Mouse (Mus musculus) layer of hippocampus, adult 9-10 months (tissue): ENCODE data around the gene Prex1.

Experiments used
- DNase-seq: peaks from one replicate; pipeline ENCODE4 v3.0.0; 2022; ENCODE audit warnings: low spot score

The Prex1 gene

DNA sequence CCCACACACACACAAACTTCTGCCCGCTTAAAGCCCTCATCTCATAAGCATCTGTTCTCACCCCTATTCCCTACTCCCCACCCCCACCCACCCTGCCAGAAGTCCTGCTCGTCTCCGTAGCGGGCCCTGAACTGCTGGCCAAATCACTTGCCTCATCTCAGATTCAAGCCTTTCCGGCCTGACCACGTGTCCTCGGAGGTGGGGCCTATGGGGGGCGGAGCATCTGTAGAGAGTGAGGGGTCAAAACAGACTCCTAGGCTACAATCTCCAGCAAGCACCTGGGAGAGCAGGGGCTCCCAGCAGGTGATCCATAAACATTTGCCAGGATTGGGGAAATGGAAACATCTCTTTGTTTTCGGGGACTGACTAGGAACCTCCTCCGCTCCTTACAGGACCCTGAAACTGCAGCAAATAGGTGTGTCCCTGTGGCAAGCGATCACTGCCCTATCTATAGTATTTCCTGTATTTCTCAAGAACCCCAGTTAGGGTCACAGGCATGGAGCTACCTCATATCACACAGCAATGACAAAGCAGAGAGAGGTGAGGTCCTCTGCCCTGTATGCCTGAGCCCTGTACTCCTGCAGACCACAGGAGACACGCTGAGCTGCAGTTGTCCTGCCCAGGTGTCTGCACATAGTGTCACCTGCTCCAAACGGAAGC is 29.6 kb downstream of the Prex1 start:
- no peak for DNase-seq

DNA sequence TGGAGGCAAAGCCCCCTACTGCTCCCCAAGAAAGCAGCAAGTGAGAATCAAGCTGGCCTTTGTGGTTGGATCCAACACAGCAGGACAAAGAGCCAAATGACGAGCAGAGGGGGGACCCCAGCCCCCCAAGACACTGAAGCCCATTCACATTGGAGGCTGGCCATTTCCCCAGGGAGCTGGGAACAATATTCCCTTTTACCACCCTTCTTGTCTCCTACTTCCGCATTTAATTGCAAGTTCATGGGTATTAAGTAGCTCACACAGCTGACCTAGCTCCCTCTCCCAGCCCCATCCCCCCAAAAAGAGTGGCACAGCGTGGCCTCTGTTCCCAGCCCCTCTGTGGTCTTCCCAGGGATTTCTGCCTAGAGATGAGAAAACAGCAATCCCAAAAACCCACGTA is 30.8 kb downstream of the Prex1 start:
- DNase-seq: no peak

DNA sequence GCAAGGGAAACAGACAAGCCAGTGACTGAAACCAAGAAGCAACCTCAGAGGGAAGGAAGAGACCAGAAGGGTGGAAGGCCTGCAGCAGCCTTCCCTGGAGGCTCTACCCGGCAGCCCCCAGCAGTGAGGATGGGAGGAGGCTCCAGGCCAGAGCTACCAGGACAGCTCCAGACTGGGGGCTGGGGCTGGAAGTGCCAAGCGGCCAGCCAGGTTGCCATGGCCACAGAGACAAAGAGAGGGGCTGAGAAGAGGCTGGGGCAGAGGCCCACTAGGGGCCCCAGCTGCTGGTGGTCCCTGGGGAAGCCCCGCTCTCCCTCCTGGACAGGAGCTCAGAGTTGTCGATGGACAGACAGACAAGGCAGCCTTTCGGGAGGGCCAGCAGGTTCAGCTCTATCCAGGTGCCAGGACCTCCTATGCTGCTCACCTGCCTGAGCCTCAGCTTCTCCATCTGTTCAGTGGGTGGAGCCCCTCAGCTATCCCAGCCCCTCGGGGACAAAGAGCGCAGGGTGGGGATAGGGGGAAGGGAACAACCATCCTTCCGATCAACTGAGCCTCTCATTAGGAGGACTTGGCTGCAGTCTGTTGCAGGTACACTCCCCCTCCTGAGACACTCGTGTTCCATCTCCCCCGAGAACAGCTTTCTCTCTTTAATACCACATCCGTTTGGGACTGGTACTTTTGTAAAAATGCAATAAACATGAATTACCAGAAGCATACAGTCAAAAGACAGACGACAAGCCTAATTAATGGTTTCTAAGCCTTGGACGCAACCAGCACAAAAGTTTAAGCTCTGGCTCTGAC is 34.5 kb downstream of the Prex1 start:
- DNase-seq: no peak

DNA sequence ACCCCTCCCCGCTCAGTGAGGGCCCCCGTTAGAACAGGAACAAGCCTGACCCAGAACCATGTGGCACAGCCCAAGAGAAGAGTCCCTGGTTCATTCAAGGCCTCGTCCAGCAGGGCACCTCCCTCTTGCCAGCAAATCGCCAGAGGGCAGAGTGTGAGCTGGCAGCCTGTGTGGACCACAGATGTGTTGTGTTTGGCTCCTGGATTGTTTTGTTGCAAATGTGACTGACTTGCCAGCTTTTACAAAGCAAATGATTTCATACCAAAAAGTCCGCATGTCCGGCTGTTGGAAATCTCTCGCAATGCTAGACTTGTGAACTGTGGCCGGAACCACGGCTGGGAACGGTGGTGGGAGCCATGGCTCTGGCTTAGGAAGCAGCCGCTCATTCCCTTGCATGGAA is 36.7 kb downstream of the Prex1 start:
- no peak for DNase-seq

DNA sequence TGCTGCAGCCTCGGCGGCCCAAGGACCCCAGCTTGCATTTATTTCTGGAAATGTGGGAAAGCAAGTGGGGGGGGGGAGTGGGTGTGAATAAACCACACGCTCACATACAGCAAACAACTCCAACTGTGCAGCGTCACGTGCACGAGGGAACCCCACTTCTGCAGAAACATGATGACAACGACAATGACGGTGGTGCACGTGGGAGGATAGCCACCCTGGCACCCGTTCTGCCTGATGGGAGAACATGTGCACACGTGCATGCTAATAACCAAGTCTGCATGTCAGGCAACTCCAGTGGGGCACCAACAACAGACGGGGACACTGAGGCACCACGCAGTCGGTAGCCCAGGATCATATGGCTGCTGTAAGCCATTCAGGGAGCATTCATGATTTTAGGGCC is 37.1 kb downstream of the Prex1 start:
- DNase-seq: no peak

DNA sequence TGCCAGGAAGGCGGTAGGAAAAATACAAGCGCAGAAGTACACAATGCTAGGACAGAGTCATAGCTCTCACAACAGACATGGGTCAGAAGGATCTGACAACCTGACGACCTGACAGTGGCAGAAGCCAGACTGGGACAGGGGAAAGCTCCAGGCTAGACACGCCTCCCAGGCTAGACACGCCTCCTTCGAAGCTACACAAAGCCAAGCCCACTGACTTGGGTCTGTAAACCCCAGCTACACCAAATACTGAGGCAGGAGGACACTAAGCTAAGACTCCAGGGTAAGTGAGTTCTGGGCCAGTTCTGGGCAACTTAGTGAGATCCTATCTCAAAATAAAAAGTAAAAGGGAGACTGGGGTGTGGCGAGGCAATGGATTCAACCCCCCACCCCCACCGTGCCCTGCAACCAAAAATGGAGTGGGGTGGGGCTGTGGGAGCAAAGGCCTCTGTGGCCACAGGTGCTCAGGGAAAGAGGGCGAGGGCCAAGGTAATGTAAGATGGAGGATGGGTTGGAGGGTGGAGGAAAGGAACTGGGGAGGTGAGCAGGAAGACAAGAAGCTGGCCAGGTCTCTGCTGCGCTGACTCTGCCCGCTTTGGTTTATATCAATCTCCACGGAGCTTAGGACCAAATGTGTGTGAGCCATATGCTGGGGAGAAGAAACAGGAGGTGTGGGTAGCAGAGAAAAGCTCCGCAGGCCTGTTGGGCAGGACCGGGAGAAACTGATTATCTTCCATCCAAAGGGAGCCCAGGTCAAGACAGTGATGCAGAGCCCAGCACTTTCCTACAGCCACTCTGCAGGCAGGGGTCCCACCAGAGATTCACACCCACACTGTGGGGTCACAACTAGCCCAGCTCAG is 37.8 kb downstream of the Prex1 start:
- no peak for DNase-seq

DNA sequence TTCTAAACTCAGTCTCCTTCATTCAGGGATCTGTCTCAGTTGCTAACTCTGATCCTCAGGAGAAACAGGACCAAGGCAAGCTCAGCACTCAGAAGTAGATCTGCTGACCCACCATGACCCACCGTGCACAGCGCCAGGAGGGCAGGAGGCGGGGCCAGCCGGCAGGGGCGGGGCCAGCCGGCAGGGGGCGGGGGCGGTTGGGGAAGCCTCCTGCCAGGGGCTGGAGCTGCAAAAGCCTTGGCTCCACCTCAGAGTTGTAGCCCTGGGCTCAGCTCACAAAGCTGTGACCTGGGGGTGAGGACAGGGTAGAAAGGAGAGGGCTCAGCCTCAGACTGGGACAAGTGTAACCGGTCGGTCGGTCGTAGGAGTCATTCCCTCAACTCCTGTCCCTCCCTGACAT is 38.9 kb downstream of the Prex1 start:
- no peak for DNase-seq

DNA sequence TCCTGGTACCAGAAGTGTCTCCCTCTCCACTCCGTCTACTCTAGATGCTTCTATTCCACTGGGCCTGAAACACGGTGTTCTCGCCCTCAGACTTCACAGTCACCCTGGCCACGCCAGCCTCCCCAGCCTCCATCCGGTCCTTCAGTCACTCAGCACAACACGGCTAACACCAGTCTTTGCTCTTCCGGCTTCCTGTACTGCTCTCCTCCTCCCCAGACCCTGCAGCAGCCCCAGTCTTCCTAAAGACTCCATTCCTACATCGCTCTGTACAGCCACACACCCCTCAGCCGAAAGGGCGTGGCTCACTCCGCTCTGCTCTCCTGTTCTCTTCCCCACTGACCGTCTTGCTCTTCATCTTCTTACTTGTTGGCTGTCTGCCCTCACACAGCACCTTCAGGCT is 39.7 kb downstream of the Prex1 start:
- DNase-seq: no peak

DNA sequence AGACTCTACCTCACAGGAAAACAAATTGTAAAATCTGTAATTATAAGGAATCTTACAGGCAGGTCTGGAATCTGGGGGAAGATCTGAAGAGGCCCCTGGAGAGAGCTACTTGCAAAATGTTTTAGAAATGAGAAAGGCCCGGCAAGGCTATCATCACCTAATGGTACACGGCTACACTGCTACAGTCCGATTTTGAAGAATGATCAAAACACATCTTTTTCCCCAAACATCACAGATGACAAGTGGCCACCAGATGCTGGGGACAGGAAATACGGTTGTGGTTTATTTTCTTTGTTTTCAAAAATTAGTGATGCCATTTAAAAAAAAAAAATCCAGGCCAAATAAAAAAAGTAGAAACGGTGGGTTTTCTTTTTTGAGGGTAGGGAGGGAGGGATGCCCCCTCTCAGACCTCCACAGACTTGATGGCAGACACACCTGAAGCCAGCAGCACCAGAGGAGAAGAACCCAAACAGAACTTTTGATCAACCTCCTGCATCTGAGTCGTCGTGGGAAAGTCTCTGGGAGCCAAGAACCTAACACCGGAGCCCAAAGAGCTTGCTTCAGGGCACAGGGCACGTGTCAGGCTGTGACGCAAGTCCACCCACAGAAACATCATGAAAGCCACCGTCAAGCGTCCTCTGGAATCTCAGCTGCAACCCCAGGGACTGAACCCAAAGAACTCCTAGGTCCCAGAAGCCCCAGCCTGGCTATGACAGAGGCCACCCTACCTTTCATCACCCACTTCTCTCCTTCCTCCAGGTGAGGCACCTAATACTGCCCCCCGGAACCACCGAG is 41.3 kb downstream of the Prex1 start:
- no peak for DNase-seq

DNA sequence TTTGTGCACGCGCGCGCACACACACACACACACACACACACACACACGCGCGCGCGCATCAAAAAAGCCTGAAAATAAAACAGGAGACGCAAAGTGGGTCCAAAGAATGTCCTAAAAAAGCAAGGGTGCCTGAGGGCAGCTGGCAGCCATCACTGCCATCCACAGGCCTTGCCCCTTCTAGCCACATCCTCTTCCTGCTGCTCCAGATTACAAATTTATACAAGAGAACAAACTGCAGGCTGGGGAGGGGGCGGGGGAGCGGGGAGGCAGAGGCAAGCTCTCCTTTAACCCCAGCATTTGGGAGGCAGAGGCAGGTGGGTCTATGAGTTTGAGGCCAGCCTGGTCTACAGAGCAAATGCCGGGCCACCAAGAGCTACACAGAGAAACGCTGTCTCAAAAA is 42.0 kb downstream of the Prex1 start:
- no peak for DNase-seq

DNA sequence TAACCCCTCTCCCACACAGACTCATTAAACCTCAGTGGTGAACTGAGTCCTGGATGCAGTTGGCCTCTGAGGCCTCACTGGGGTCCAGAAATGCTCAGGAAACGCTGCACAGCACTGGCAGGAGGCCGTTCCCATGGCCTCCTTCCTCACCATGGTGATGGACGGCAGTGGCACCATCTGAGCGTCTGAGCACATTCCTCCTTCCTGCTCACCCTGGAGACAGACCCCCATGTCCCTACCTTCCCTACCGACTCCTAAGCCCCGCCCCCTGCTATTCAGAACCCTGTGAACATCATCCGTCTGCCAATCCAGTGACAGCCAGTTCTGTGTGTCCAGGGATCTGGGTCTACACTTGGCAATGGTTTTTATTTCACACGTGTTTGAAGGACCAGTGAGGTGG is 42.6 kb downstream of the Prex1 start:
- DNase-seq: no peak

DNA sequence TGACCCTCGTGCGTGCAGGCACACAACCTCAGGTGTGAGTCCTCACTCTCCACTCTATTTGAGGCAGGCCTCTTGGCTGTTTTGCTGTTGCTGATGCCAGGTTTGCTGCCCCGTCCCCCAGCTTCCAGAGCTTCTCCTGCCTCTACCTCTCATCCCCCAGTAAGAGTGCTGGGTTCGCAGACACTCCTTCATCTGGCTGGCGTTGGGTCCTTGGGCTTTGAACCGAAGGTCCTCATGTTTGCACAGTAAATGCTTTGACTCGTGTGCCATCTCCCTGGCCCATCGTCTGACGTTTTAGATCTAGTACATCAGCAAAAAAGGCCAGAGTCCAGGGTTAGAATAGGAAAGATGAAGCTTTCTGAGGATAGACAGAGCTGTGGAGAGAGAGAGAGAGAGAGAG is 43.7 kb downstream of the Prex1 start:
- DNase-seq: no peak

DNA sequence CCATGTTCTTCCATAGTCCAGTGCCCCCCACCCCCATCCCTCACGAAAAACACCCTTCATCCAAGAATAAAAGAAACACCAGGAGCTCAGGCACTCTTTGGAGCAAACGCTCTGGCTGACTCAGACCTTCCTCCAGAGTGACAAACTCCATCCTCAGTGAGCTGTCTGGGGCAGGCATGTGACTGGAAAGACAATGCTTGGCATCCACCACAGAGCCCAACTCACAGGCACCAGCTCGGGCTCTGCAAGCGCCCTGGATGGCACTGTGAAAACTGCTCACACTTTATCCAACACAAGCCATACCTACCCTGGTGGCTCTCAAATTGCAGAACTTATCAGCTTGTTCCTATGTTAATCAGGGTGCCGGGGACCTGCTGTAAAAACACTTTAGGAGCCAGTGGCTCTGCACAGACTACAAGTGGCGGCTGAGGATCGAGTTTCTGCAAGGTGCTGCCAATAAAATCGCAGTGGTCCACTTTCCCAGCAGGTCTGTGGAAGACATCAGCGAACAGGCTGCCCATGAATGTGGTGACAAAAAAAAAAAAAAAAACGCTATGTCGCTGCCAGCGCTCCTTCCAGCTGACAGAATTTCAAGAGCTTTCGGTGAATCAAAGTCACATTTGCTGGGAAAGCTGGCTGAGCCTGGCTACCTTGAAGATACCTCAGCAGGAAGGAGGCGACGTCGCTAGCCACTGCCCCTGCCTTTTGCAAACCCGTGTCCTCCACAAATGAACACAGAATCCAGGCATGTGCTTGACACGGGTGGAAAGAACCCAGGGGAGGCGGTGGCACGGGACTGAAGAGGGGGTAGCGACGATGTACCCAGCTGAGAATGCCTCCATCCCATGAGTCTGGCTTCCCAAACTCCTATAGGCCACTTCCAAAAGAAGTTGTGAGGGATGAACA is 45.6 kb downstream of the Prex1 start:
- no peak for DNase-seq

DNA sequence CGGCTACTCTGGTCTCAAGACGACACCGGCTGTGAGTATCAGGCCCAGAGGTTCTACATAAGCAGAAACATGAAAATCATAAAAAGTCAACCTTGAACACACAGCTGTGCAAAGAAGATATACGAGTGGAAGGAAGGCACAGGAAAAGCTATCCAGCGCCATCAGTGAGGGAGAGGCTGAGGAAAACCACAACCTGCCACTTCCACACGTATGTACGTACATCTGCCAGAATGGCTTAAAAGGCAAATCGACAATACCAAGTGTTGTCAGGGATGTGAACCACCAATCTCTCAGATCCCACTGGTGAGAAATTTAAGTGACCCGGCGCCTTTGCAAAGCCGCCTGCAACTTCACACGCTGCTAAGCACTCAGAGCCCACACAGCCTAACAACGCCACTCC is 47.5 kb downstream of the Prex1 start:
- no peak for DNase-seq

DNA sequence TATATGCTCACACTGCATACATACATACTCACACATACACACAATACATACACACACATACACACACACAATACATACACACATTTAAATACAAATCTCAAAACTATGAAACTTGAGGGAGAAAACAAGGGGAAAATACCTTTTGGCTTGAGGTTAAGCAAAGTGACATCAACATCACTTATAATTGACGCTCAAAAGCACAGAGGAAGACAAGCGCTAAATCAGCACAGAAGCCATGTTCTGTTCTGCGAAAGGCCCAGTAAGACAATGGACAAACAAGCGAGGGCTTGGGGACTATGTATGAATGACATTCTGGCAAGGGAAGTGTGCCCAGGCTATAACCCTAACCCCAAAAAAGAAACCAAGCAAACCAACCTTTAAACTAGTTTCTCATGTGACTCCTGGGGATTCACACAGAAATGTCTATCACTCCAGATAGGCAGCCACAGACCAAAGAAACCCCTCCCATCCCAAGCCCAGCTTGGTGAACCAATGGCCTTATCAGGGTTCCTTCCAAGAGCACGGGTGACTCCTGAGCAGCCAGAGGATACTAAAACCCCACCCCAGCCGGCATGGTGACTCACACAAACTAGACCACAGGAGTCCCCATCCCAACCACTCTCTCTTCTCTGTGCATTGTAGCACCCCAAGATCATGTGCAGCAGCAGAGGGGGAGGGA is 48.2 kb downstream of the Prex1 start:
- no peak for DNase-seq

DNA sequence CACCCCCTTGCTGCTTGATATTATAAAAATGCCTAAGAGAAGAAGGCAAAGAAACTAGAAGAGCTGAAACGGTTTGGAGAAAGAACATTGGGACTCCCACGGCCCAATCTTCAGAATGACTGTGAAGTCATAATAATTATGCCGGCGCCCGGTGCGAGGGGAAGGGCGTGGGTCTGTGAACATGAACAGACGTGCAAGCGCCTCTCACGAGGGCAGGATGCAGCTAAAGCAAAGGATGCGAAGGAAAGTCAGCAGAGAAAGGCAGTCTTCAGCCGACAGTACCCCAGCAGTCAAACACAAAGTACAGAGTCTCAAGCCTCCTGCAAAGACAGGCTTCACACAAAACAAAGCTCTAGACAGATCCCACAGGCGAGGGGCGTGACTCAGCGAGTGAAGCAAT is 49.1 kb downstream of the Prex1 start:
- DNase-seq: no peak

DNA sequence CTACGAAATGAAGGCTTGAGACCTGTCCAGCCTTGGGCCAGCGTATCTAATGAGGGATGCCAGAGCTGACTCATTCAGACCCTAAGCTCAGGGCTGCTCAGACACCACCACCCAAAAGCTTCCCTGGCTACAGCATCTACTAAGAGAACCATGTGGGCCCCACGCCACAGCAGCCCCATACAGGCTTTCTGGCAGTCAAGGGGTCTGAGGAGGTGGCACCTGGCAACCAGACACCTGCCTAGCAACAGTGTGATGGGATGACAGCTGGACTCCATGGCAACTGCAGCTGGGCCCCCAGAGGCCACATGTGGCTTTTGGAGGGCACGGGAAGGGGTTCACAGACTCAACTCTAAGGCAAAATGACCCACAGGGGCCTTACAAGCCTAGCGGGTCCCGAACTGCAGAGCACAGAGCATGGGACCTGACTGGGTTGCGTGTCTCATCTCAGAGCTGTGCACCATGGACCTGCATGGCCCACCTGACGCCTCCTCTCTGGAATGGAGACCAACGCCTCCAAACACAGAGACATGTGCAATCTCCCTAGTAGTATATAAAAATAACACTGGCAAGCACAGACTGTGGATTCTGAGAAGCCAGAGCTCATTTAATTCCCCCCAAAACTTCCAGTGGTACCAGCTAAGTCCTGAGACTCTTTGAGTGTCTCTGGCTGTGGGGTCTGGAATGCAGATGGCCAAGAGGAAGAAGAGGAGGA is 50.2 kb downstream of the Prex1 start:
- DNase-seq: no peak

DNA sequence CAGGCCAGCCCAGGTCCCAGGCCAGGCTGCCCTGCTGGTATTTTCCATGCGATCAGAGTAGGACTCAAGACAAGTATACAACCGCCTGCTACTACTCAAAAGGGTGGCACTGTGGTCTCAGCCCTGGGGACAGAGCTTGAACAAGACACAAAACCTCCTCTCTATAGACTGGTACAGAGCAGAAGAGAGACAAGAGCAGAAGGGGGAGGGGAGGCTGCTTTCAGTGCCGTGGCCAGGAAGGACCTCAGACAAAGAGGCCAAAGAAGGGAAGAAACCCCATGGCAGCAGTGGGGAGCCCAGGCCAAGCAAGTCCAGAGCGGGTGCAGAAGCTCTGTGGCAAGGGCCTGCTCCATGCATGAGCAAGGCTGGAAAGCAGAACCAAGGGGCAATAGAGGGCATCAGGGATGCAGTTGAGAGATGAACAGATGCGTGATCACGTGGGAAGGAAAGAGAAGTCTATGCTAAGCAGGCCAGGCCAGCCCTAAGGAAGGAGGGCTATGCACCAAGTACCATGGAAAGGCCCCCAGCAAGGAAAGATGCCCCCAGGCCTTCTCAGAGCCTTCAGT is 51.0 kb downstream of the Prex1 start:
- no peak for DNase-seq

DNA sequence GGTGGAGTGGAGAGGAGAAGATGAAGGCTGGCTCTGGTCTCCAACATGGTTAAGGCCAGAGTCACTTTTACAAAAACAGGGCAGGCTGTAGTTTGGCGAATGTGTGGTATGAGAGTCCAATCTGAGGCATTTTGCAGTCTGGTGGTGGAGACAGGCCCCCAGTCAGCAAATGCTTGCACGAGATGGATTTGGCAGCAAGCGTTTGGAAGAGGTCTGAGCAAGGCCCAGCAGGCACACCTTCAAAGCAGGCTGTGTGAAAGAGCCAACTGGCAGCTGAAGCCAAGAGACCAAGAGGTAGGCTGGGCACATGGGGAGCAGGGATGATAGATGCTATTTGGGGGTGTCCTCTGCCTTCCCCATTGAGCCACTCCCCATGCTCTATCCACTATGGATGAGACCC is 51.7 kb downstream of the Prex1 start:
- DNase-seq: no peak

DNA sequence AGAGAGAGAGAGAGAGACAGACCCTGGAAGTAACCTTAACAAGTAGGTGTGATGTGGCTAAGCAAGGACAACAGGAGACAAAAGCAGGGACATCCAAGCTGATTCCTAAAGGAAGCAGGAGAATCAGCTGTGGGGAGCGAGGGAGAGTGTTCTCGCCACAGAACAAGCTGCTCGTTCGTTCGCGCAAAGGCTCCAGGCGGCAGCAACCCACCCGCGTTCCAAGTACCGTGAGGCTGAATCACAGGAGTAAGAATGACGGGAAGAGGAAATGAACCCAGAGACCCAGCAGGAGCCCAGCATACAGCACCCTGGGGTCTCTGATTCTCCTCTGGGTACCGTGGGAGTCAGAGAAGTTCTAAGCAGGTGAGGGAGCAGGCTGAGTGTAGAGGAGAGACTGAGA is 52.1 kb downstream of the Prex1 start:
- no peak for DNase-seq
